Mouse (Mus musculus): ENCODE data around the gene Hspb2.

- no peak for TF ChIP-seq POLR2A (IDR thresholded peaks at IDR 0.05; ENCODE audit: insufficient read length, low read depth)
- TF ChIP-seq MAX (IDR thresholded peaks at IDR 0.05; ENCODE audit: low read depth): no peak
- TF ChIP-seq CEBPB (IDR thresholded peaks at IDR 0.05; ENCODE audit: insufficient read depth, poor library complexity, severe bottlenecking): no peak
- TF ChIP-seq E2F4 (IDR thresholded peaks at IDR 0.05; ENCODE audit: insufficient read depth): no peak
- no peak for TF ChIP-seq MYOD1 (IDR thresholded peaks at IDR 0.05; ENCODE audit: control insufficient read depth in 1 of 3, insufficient read length in 2 of 3, low read depth in 2 of 3)
- TF ChIP-seq TCF12 (IDR thresholded peaks at IDR 0.05; ENCODE audit: insufficient read depth, poor library complexity, severe bottlenecking): no peak
- no peak for TF ChIP-seq REST (IDR thresholded peaks at IDR 0.05; ENCODE audit: insufficient read depth, insufficient read length)
- no peak for TF ChIP-seq SRF (IDR thresholded peaks at IDR 0.05; ENCODE audit: control insufficient read depth, insufficient read length, low read depth)
These were observed 47.2 kb downstream of the Hspb2 start for GRCm38 (mm10) chr9:50704907-50705306.
